Mouse (Mus musculus) C2C12 (cell line): Measurements from ENCODE around the gene Scfd2. TPM values are rescaled to one million over a fixed set of nuclear protein-coding genes. Genes with fewer than 3 reads are reported as not detected.

Source experiments
- H3K27me3 ChIP-seq: one replicate; pipeline ENCODE4 v1.6.1; 2011; ENCODE audit not compliant: control insufficient read depth, insufficient read depth, insufficient read length
- H3K36me3 ChIP-seq: one replicate; pipeline ENCODE4 v1.6.1; 2011; ENCODE audit not compliant: control insufficient read depth, insufficient read depth
- H3K4me3 ChIP-seq: one replicate; pipeline ENCODE4 v1.5.1; 2011; ENCODE audit warnings: mild to moderate bottlenecking, control low read depth; ENCODE audit not compliant: poor library complexity, insufficient read depth, severe bottlenecking
- H3K79me2 ChIP-seq: one replicate; pipeline ENCODE4 v1.6.1; 2011; ENCODE audit not compliant: control insufficient read depth, insufficient read depth
- H3K79me3 ChIP-seq: one replicate; pipeline ENCODE4 v1.6.1; 2011; ENCODE audit warnings: low read depth, control low read depth
- H3ac ChIP-seq: one replicate; pipeline ENCODE3; 2011; ENCODE audit warnings: low read depth; ENCODE audit not compliant: control insufficient read depth, insufficient read length
- CEBPB ChIP-seq: IDR thresholded peaks from one replicate; pipeline ENCODE4 v1.6.1; 2011; ENCODE audit warnings: low read depth, mild to moderate bottlenecking, control low read depth, moderate library complexity
- CTCF ChIP-seq: IDR thresholded peaks from one replicate; pipeline ENCODE4 v1.5.1; 2011; ENCODE audit not compliant: control insufficient read depth, insufficient read depth, insufficient read length
- FOSL1 ChIP-seq: IDR thresholded peaks from one replicate; pipeline ENCODE4 v1.8.0; 2011; ENCODE audit warnings: mild to moderate bottlenecking, low read length; ENCODE audit not compliant: poor library complexity, insufficient read depth, severe bottlenecking
- MAX ChIP-seq: IDR thresholded peaks from one replicate; pipeline ENCODE4 v1.6.1; 2011; ENCODE audit warnings: mild to moderate bottlenecking, control low read depth
- MYOD1 ChIP-seq: IDR thresholded peaks from one replicate; pipeline ENCODE4 v1.6.1; 2011; ENCODE audit warnings: low read depth; ENCODE audit not compliant: control insufficient read depth, insufficient read length
- MYOG ChIP-seq: IDR thresholded peaks from one replicate; pipeline ENCODE4 v1.6.1; 2011; ENCODE audit not compliant: control insufficient read depth, insufficient read length; ENCODE audit errors: extremely low read depth
- USF1 ChIP-seq: IDR thresholded peaks from one replicate; pipeline ENCODE4 v1.6.1; 2011; ENCODE audit warnings: low read depth, mild to moderate bottlenecking, control low read depth, moderate library complexity
- polyA plus RNA-seq: library from polyadenylated mRNA; unstranded; fragments of >200 nt; fragmentation: generic; extraction: Trizol; gene quantifications from one replicate; pipeline ENCODE4 v1.2.1, GENCODE M21; 2012; ENCODE audit warnings: missing spikeins

Scfd2 gene
- polyA plus RNA-seq, 1 experiment, result 5.8 TPM

DNA sequence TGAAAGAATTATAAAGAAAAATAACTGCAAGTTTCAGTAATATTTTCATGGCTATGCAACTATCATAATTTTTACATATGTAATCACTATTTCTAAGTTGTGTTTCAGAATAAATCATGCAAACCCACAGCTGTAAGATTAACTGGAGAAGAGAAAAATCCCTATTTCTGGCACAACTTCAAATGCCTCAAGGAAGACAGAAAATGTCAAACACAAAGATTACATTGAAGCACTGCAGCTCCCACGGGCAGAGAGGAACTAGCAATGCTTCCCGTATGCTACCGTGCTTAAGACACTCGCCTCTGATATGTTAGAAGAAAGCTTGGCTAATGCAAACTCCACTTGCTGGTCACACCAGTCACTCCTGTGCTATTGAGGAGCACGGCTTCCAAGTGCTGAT is 151.5 kb downstream of the Scfd2 start:
- Histone ChIP-seq H3K36me3 (no peaks in the 10 kb centered on the region), H3K79me2 (no peaks in the 10 kb centered on the region), H3K4me3 (no peak overlapping the region), H3K27me3 (no peaks in the 10 kb centered on the region), H3ac (no peak overlapping the region), H3K79me3 (no peaks in the 10 kb centered on the region)
- TF ChIP-seq MAX, result no peak
- TF ChIP-seq FOSL1, result no peak
- no peak for TF ChIP-seq MYOD1
- TF ChIP-seq CTCF, result no peak
- no peak for TF ChIP-seq USF1
- TF ChIP-seq MYOG, result no peak
- no peak for TF ChIP-seq CEBPB

DNA sequence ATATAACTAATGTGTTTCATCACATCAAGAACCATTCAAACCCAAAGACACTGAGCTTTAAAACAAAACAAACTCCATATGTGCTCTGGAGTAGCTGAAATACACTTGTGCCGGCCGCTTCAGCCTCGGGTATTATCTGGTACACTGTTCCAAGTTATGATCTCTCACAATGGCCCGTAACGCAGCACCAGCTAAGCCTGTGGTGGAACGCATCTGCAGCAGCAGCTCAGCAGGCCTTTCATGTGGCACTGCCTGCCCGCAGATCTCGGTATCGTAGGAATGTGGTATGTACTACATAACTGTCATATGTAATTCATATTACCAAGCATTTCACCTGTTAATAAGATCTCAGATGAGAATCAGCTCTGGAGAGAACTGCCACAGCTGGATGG is 164.9 kb downstream of the Scfd2 start:
- H3ac ChIP-seq, result no peak overlapping the region
- H3K27me3 ChIP-seq, result no peaks in the 10 kb centered on the region
- no peaks in the 10 kb centered on the region for H3K79me3 ChIP-seq
- TF ChIP-seq CEBPB (no peak), MYOG (no peak), MAX (no peak), MYOD1 (no peak), FOSL1 (no peak), USF1 (no peak), CTCF (no peak)
- no peak overlapping the region for H3K4me3 ChIP-seq
- H3K36me3 ChIP-seq, result no peaks in the 10 kb centered on the region
- no peaks in the 10 kb centered on the region for H3K79me2 ChIP-seq

DNA sequence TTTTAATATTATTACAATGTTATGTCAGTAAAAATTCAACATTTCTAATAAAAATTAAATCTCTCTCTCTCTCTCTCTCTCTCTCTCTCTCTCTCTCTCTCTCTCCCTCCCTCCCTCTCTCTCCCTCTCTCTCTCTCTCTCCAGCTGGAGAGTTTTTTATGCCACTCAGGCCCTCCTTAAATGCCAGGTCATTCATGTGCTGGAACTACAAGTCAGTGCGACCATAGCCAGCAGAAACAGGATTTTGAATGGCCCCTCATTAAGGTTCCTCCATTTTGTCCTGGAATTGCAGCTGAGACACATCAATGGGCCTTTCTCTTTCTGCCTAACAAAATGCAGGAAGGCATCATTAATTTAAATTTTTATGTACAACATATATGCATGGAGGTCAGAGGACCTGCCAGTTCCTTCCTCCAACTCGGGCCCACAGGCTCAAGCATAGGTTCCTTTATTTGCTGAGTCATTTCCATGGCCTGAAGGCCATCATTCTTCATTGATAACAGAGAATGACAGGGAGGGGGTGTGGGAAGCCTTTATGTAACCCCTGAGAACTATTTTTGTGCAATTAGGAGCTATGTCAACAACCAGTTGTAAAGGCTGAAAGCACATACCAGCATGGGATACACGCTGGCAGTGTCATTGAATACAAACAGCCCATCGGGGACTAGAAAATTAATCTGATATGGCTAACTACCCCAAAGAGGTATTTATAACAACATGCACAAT is 165.4 kb downstream of the Scfd2 start:
- Histone ChIP-seq H3K36me3 (no peaks in the 10 kb centered on the region), H3K79me3 (no peaks in the 10 kb centered on the region), H3ac (no peak overlapping the region), H3K4me3 (no peak overlapping the region), H3K27me3 (no peaks in the 10 kb centered on the region), H3K79me2 (no peaks in the 10 kb centered on the region)
- TF ChIP-seq FOSL1, result no peak
- no peak for TF ChIP-seq MYOD1
- TF ChIP-seq CTCF, result no peak
- TF ChIP-seq CEBPB, result no peak
- TF ChIP-seq USF1, result no peak
- TF ChIP-seq MAX, result no peak
- TF ChIP-seq MYOG, result no peak

DNA sequence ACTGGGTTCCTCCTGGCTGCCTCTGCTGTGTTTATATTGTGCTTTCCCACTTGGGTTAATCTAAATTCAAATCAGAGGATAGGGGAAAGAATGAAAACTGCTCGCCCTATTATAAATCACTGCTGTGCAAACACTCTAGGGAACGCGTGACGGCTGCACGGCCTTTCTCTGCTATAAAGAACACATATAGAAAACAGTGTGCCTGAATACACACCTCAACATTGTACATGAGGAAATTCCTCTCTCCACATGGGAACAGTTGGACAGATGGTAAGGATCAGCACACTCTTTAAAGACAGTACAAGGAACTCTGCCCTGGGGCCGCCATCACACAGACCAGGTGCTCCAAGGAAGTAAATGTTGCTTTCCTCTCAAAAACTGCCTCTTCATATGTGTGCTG is 166.2 kb downstream of the Scfd2 start:
- Histone ChIP-seq H3K79me3 (no peaks in the 10 kb centered on the region), H3K4me3 (no peak overlapping the region), H3K79me2 (no peaks in the 10 kb centered on the region), H3ac (no peak overlapping the region), H3K27me3 (no peaks in the 10 kb centered on the region), H3K36me3 (no peaks in the 10 kb centered on the region)
- TF ChIP-seq MYOG, result no peak
- no peak for TF ChIP-seq USF1
- no peak for TF ChIP-seq CEBPB
- TF ChIP-seq MAX, result no peak
- no peak for TF ChIP-seq CTCF
- no peak for TF ChIP-seq FOSL1
- no peak for TF ChIP-seq MYOD1

DNA sequence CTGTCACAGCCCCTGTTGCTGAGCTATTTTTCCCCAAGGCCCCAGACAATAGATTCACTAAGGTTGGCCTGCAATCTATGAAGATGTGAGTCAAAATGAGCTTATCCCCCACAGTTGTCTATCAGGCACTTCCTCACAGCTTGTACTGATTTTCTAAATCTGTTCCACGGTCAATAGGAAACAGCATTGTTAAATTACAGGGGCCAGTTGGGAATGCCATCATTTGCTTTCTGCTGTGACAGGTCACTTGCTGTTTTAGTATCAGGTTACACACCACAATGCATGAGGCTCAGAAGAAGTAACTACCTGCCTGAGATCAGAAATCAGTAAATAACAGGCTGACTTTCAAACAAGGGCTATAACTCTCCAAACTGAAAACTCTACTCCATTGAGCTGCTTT is 168.3 kb downstream of the Scfd2 start:
- Histone ChIP-seq H3K27me3 (no peaks in the 10 kb centered on the region), H3ac (no peak overlapping the region), H3K79me2 (no peaks in the 10 kb centered on the region), H3K79me3 (no peaks in the 10 kb centered on the region), H3K36me3 (no peaks in the 10 kb centered on the region), H3K4me3 (no peak overlapping the region)
- TF ChIP-seq MYOG (no peak), CEBPB (no peak)

DNA sequence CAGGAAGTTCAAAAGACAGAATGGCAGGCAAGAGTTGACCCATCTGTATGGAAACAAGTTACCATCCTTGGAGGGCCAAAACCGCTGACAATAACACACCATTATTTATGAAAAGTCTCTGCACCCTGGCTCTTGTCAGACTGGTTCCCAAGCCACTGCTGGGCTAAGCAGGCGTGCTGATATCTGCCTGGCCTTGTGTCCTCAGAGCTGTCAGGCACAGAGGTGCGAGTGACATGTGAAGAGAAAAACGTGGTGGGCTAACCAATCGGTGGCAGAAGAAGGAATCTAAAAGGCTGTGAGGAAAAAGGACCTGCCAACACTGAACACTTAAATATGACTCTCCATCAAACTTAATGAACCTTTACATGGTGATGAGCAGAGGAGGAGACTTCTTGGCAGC is 170.0 kb downstream of the Scfd2 start:
- Histone ChIP-seq H3K4me3 (no peak overlapping the region), H3K27me3 (no peaks in the 10 kb centered on the region), H3K79me3 (no peaks in the 10 kb centered on the region), H3K36me3 (no peaks in the 10 kb centered on the region), H3ac (no peak overlapping the region), H3K79me2 (no peaks in the 10 kb centered on the region)
- TF ChIP-seq USF1 (no peak), FOSL1 (no peak), CTCF (no peak), MYOD1 (no peak), MAX (no peak), CEBPB (no peak), MYOG (no peak)
